Mouse (Mus musculus): ENCODE measurements around the gene Bmp8b. TPM values are rescaled to one million over a fixed set of nuclear protein-coding genes. Genes with fewer than 3 reads are reported as not detected.
"Not testable (repeated sequence)": the region's sequence is repeated elsewhere in the genome, so short reads cannot be mapped to it uniquely, and the experiment has no call there.

Gene Bmp8b
- polyA plus RNA-seq, 1 experiment: 0.10 TPM

DNA sequence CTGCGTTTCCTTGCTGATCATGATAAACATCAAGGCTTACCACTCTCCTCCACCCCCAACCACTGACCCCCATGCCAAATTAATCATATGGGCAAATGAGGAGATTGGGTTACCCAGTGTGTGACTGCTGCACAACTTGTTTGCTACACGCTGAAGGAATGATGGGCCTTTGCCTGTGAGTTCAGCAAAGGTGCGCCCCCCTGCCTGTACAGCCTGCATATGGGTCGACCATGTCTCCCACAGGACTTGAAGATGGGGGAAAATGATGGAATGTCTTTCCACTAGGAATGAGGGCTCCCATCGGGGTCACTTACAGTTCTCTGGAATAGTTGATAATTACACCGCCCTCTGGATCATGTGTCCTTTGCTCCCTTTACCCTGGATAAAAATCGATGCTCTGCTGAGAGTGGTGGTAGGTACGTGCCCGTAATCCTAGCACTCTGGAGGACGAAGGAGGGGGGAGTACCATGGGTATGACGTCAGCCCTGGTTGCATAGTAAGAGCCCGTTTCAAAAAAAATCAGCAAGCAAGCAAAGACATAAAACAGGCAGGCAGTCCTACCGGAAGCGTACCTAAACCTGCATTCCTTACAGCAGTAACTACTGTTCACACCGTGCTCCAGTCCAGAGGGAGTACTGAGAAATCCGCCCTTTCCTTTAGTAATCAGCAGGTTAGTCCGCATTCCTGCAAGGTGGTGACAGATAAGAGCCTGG is 11.7 kb upstream of the Bmp8b start:
- DNase-seq: no peak
- WGBS: 71% methylated on average over 17 of the region's 17 CpGs

DNA sequence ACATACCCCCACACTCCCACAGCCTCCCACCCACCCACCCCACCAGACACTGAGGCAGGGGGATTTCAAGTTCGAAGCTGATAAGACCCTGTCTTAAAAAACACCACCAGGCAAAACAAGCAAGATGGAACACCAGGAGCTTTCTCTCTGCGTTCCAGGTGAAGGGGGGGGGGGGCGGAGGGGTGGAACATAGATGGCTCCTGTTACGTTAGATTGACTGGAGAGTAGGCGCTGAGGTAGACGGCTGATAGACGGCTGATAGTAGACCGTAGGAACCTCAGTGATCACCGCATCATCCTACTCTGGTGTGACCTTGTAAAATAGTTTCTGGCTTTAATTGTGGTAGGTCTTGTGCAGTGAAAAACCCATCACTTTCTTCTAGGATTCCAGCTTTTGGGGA is 11.1 kb upstream of the Bmp8b start:
- no peak for DNase-seq
- H3K27me3 ChIP-seq (ENCODE audit: control insufficient read depth, insufficient read depth, low read length): no peaks in the 10 kb centered on the region
- TF ChIP-seq CTCF (IDR thresholded peaks at IDR 0.05; ENCODE audit: borderline replicate concordance, insufficient read depth, low read depth, low read length): no peak
- H3K4me1 ChIP-seq (ENCODE audit: control insufficient read depth, insufficient read depth, low read length): no peaks in the 10 kb centered on the region
- no peak overlapping the region for H3K4me3 ChIP-seq (replicated peaks; ENCODE audit: insufficient read depth, low read depth, low read length)
- H3K27ac ChIP-seq (ENCODE audit: insufficient read depth, low read length): no peak overlapping the region
- WGBS: 76% methylated on average over 9 of the region's 9 CpGs

More for the DNA sequence above, 11.7 kb upstream of the Bmp8b start:
- Histone ChIP-seq H3K27ac (ENCODE audit: insufficient read depth, low read length) (no peak overlapping the region), H3K27me3 (ENCODE audit: control insufficient read depth, insufficient read depth, low read length) (no peaks in the 10 kb centered on the region), H3K4me3 (replicated peaks; ENCODE audit: insufficient read depth, low read depth, low read length) (no peak overlapping the region), H3K4me1 (ENCODE audit: control insufficient read depth, insufficient read depth, low read length) (no peaks in the 10 kb centered on the region)
- TF ChIP-seq CTCF (IDR thresholded peaks at IDR 0.05; ENCODE audit: borderline replicate concordance, insufficient read depth, low read depth, low read length) (no peak), POLR2A (IDR thresholded peaks at IDR 0.05; ENCODE audit: borderline replicate concordance, insufficient read depth, low read length) (no peak)

DNA sequence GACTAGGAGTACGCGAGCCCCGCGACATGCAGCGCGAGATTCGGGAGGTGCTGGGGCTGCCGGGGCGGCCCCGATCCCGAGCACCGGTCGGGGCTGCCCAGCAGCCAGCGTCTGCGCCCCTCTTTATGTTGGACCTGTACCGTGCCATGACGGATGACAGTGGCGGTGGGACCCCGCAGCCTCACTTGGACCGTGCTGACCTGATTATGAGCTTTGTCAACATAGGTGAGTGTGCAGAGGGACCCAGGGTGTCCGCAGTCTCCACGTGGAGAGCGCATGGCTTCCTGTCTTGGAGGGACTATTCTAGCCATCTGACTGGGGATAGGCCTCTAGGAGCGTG is 456 bp downstream of the Bmp8b start:
- Histone ChIP-seq H3K4me3 (replicated peaks; ENCODE audit: insufficient read depth, low read depth, low read length) (no peak overlapping the region), H3K27ac (ENCODE audit: insufficient read depth, low read length) (no peak overlapping the region), H3K4me1 (ENCODE audit: control insufficient read depth, insufficient read depth, low read length) (no peaks in the 10 kb centered on the region), H3K27me3 (ENCODE audit: control insufficient read depth, insufficient read depth, low read length) (no peaks in the 10 kb centered on the region; the same call in 1 of the 2 replicates)
- TF ChIP-seq CTCF (IDR thresholded peaks at IDR 0.05; ENCODE audit: borderline replicate concordance, insufficient read depth, low read depth, low read length) (no peak), POLR2A (IDR thresholded peaks at IDR 0.05; ENCODE audit: borderline replicate concordance, insufficient read depth, low read length) (no peak)
- no peak for DNase-seq
- WGBS: 25% methylated on average over 24 of the region's 24 CpGs

DNA sequence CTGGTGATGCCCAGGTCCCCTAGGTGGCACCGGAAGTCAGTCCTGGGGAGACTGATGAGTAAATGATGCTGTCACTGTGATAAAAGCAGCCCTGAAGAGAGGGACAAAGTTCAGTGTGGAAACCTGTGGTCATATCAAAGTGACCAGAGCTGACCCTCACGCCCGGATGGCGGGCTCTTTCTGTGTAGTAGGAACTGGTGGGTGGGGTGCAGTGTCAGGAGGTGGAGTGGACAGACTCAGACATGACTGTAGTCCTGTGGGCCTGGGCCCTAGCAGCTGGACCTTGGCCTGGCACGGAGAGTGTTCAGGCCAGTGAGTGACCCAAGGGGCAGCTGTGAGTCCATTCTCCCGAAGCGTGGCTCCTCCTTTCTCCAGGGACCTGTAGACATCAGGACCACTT is 964 bp downstream of the Bmp8b start:
- H3K4me3 ChIP-seq (replicated peaks; ENCODE audit: insufficient read depth, low read depth, low read length); H3K27ac ChIP-seq (ENCODE audit: insufficient read depth, low read length); H3K27me3 ChIP-seq (ENCODE audit: control insufficient read depth, insufficient read depth, low read length); H3K4me1 ChIP-seq (ENCODE audit: control insufficient read depth, insufficient read depth, low read length); DNase-seq: not testable (repeated sequence)
- 88% methylated on average over 7 of the region's 7 CpGs for WGBS

DNA sequence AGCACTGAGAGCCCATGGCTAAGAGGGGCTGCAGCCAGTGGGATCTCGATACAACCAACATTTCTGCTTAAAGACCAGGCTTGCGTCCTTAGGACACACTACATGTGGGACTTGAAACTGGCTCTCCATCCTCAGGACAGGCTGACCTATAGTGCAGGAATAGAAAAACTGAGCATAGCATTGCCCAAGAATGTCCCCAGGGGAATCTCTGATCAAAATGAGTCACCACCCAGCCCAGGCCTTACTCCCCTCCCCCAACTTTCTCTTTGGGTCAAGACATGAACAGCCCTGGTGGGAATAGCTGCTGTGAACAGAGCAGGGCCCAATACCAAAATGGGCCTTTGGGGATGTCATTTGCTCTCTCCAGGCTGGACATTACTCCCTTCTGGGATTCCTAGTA is 1.9 kb downstream of the Bmp8b start:
- TF ChIP-seq POLR2A (IDR thresholded peaks at IDR 0.05; ENCODE audit: borderline replicate concordance, insufficient read depth, low read length) (no peak), CTCF (IDR thresholded peaks at IDR 0.05; ENCODE audit: borderline replicate concordance, insufficient read depth, low read depth, low read length) (no peak)
- 95% methylated on average over 2 of the region's 2 CpGs for WGBS
- H3K27me3 ChIP-seq (ENCODE audit: control insufficient read depth, insufficient read depth, low read length): no peaks in the 10 kb centered on the region; the same call in 1 of the 2 replicates

DNA sequence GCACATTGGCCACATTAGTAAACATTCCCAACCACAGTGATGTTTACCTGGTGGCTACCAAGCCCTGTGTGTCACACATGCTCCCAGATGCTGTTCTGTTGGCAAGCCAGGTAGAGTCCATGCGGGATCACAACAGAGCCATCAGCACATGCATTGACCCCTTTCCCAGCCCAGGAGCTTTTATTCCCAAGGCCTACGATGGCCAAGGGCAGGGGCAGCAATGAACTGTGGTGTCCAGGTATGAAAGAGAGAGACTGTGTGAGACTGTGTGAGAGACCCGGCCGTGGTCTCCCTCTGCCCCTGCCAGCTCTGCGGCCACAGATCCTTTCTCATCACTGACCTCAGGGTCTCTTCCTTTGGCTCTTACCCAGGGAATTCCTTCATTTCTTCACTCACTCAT is 3.1 kb downstream of the Bmp8b start:
- WGBS: 86% methylated on average over 5 of the region's 5 CpGs
- H3K27ac ChIP-seq (ENCODE audit: insufficient read depth, low read length): no peak overlapping the region
- no peaks in the 10 kb centered on the region for H3K4me1 ChIP-seq (ENCODE audit: control insufficient read depth, insufficient read depth, low read length)
- TF ChIP-seq POLR2A (IDR thresholded peaks at IDR 0.05; ENCODE audit: borderline replicate concordance, insufficient read depth, low read length) (no peak), CTCF (IDR thresholded peaks at IDR 0.05; ENCODE audit: borderline replicate concordance, insufficient read depth, low read depth, low read length) (no peak)
- no peak overlapping the region for H3K4me3 ChIP-seq (replicated peaks; ENCODE audit: insufficient read depth, low read depth, low read length)
- no peaks in the 10 kb centered on the region; the same call in 1 of the 2 replicates for H3K27me3 ChIP-seq (ENCODE audit: control insufficient read depth, insufficient read depth, low read length)
- no peak for DNase-seq

More for the DNA sequence above, 1.9 kb downstream of the Bmp8b start:
- no peak overlapping the region for H3K27ac ChIP-seq (ENCODE audit: insufficient read depth, low read length)
- H3K4me3 ChIP-seq (replicated peaks; ENCODE audit: insufficient read depth, low read depth, low read length): no peak overlapping the region
- no peak for DNase-seq
- H3K4me1 ChIP-seq (ENCODE audit: control insufficient read depth, insufficient read depth, low read length): no peaks in the 10 kb centered on the region

DNA sequence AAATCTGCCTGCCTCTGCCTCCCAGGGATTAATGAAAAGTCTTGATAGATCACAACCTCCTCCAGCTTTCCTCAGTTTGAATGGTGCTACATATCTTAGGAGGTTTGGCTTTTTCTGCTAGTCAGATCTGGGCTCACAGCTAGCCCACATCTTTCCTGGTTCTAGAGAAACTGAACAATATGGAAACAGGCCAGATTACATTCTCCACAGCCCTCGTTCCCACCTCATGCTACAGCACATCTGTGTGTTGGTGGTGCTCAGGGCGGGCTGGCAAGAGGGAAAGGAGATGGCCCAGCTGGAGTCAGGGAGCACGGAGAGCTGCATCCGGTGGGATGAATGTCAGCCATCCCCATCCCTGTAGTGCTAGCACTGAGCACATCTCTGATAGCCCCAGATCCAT is 5.8 kb downstream of the Bmp8b start:
- 77% methylated on average over 4 of the region's 4 CpGs for WGBS
- Histone ChIP-seq H3K4me3 (replicated peaks; ENCODE audit: insufficient read depth, low read depth, low read length) (no peak overlapping the region), H3K4me1 (ENCODE audit: control insufficient read depth, insufficient read depth, low read length) (no peaks in the 10 kb centered on the region), H3K27ac (ENCODE audit: insufficient read depth, low read length) (no peak overlapping the region), H3K27me3 (ENCODE audit: control insufficient read depth, insufficient read depth, low read length) (peaks cover under 1% of the 10 kb centered on the region; the same call in 1 of the 2 replicates)
- DNase-seq: no peak
- no peak for TF ChIP-seq POLR2A (IDR thresholded peaks at IDR 0.05; ENCODE audit: borderline replicate concordance, insufficient read depth, low read length)
- no peak for TF ChIP-seq CTCF (IDR thresholded peaks at IDR 0.05; ENCODE audit: borderline replicate concordance, insufficient read depth, low read depth, low read length)

DNA sequence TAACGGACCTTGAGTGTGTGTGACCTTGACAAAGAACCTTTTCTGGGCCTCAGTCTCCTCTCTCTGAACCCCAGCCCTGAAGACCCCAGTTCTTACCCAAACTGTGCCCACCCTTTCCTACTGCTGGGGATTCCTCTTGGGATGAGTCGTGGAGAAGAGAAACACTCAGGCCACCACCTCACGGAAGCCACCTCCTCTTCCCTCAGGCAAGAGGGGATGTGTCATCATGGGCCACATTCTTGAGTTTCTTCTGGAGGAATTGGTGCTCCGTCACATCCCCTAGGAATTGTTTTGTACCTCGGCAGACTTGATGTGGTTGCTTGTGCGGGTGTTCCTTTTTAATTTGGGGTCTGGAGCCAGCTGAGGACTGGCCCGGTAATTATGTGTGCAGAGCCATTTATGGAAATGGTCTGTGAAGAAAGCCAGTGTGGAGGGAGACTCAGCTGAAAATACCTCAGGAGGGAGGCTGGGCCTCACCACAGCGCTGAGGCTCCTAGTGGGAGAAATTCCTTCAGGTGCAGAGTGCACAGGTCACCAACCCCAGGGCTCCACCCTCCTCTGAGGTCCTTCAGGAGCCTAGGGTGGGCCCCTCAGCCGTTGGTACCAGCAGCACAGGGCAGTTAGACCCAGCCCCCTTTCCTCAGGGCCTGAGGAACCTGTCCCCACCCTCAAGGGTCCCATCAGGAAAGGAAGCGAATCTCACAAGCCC is 6.5 kb downstream of the Bmp8b start:
- not testable (repeated sequence) for H3K4me1 ChIP-seq (ENCODE audit: control insufficient read depth, insufficient read depth, low read length); DNase-seq; H3K27me3 ChIP-seq (ENCODE audit: control insufficient read depth, insufficient read depth, low read length); H3K4me3 ChIP-seq (replicated peaks; ENCODE audit: insufficient read depth, low read depth, low read length); H3K27ac ChIP-seq (ENCODE audit: insufficient read depth, low read length)
- 80% methylated on average over 10 of the region's 10 CpGs for WGBS

All from cerebellum, adult 2 months (tissue).